Mouse (Mus musculus) gastrocnemius, postnatal 10 days (tissue): Measurements from ENCODE around the gene Kpna7. TPM values are rescaled to one million over a fixed set of nuclear protein-coding genes. Genes with fewer than 3 reads are reported as not detected.
A peak's percentile ranks its signal among the peaks of the same experiment; 100 is the strongest.
"Not testable (repeated sequence)": the region's sequence is repeated elsewhere in the genome, so short reads cannot be mapped to it uniquely, and the experiment has no call there.

ENCODE experiments used
- DNase-seq: peaks from one replicate; pipeline ENCODE4 v3.0.0; 2021; ENCODE audit warnings: mixed read lengths
- total RNA-seq, 2 experiments: library from RNA; stranded (reverse); gene quantifications; 2 replicates each; pipeline ENCODE4 v1.2.3; 2021

Kpna7 gene
- total RNA-seq, 2 experiments from 2014 or later, result not detected

DNA sequence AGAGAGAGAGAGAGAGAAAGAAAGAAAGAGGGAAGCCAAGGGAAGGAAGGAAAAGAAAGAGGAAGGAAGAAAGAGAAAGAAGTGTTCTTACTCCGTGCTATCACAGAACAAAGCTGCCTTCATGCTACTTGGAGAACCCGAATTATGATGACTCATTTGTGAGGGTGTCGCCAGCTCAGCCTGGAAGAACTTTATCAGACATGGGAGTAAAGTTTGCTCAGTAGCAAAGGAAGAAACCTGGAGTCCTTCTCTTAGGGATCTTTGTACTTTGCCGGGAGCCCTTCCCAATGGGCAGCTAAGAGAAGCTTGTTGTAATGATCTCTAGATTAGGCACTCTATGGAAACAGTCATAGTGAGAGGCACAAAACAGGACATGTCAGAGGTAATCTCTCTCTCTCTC, 18.9 kb upstream of the Kpna7 start:
- no peak for DNase-seq

DNA sequence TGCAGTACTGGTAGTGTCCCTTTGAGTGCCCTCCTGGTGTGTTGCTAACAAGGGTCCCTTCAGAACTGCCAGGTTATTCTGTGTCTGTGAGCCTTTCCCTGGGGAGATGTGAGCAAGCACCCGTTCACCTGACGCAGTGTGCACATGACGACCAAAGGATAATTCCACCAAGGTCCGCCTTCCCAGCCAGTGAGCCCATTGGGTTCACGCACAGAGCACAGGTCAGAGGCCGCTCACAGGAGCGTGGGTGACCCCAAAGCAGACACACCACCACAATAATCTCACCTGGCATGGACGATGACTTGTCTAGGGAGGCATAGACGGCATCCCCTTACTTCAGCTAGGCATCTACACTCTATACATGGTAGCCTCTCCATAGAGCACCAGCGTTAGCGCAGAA, 17.6 kb upstream of the Kpna7 start:
- DNase-seq, result not testable (repeated sequence)

DNA sequence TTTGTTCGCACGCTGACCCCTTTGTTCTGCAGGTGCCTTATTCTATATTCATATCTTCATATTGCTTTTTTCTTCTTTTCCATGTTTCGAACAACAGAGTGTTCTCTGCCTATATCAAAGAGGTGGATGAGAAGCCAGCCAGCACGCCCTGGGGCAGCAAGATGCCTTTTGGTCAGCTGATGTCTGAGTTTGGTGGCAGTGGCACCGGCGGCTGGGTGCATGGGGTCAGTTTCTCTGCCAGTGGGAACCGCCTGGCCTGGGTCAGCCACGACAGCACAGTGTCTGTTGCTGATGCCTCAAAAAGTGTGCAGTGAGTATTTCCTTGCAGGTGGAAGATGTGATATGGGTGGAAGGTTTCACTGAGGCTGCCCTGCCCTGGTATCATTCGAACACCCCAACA, 17.1 kb upstream of the Kpna7 start:
- no peak for DNase-seq

DNA sequence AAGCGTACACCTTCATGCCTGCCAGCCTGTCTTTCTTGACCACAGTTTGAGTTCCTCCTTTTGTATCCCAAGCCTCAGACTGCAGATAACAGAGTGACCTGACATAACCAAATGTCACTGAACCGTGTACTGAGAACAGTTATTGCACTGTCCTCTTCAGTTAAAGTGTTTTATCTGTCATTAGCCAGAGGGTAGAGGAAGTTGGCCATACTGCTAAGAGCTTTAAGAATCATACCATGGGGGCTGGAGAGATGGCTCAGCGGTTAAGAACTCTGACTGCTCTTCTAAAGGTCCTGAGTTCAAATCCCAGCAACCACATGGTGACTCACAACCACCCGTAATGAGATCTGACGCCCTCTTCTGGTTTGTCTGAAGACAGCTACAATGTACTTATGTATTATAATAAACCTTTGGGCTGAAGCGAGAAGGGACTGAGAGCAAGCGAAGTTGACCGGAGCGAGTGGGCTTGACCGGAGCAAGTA, 14.6 kb upstream of the Kpna7 start:
- DNase-seq, result no peak

DNA sequence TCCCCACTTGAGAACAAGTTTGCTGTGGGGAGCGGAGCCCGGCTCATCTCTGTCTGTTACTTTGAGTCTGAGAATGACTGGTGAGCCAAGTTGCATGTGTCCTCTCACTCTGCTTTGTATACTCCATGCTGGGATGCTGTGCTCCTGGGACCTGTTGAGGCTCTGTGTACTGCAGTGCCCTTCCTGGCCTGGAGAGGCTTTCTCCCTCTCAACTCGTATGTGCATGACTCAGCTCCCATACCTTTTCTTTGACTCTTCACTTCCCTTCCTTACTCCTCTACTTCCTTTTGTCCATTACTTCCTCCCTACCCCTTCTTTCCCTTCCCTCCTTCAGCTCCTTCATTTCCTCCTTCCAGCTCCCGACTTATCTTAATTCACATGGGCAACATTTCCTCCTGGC, 12.4 kb upstream of the Kpna7 start:
- no peak for DNase-seq

DNA sequence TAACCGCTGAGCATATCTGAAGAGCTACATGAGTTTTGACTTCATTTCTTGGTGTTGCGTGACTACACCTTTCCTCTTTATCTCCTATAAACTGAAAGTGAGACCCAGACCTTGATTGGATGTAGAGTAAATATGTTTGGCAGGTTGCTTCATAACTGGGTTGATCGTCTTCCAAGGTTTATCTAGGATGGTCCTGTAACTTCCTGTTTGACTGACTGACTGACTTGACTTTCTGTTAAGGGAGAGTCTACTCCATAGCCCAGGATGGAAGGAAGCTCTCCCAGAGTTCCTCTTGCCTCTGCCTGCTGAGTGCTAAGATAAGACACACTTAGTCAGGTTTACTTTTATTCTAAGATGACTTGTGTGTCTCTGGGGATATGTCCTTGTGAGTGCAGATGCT, 6.0 kb upstream of the Kpna7 start:
- DNase-seq, result no peak

DNA sequence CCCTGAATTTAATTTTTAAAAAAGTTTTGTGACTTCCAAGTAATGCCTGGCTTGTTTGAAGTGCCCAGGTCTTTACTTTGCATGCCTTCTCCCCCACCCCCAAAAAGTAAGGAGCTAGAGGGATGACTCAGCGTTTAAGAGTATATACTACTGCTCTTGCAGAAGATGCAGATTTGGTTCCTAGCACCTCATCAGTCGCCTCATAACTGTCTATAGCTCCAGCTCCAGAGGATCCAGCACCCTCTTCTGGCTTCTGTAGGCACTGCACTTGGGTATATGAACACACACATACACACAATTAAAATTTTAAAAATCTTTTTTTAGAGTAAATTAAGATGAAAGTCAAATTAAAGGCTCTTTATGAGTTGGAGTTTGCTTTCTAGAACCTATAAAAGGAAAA, 4.4 kb upstream of the Kpna7 start:
- DNase-seq, result no peak

DNA sequence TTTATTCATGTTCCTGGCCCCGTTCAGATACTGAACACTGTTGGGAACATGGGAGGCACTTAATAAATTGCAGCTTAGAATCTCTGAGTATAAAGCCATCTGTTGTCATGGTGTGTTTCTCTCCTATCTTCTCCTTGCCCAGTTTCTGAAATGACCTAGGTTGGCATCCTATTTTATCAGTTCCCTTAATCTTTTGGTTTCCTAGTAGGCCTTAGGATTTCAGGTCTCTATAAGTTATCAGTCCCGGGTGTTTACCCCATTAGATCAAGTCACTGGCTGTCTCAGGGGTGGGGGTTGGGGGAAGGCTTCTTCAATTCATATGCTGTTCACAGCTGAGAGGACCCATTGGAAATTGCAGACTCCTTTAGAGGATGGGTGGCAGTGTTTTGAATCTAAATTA, 992 bp upstream of the Kpna7 start:
- DNase-seq, result no peak

DNA sequence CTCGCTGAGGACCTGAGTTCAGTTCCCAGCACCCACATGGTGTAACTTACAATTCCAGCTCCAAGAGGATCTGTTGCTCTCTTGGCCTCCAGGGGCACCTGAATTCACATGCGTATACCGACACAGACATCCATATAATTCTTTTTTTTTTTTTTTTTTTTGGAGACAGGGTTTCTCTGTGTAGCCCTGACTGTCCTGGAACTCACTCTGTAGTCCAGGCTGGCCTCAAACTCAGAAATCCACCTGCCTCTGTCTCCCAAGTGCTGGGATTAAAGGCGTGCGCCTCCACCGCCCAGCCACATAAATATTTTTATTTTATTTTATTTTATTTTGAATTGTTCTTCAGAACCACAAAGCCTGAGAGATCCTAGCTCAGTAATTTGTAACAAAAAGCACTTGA, 629 bp downstream of the Kpna7 start:
- not testable (repeated sequence) for DNase-seq

DNA sequence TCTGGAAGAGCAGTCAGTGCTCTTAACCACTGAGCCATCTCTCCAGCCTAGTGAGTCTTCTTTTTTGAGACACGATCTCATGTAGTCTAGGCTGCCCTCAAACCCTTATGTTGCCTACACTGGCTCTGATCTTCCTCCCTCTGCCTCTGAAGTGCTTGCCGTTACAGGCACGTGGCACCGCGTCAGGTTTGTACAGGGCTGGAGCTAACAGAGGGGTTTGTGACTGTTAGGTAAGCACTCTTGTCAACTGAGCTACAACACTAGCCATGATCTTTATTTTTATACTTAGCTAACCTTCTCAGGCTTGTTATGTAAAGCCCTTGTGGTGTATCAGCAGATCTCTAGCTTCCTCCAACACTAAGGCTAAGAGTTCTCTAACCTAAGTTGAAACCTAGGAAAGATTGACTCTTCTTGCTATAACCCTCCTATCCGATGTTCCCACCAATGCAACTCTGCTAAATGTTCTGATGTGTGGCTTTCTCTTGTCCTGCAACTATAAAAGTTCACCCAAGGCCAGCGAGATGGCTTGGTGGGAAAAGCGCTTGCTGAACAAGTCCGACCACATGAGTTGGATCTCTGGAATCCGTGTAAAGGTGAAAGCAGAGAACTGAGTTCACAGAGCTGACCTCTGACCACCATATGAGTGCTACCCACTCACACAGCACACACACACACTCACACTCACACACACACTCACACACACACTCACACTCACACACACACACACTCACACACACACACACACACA, 1.8 kb downstream of the Kpna7 start:
- DNase-seq, result no peak

DNA sequence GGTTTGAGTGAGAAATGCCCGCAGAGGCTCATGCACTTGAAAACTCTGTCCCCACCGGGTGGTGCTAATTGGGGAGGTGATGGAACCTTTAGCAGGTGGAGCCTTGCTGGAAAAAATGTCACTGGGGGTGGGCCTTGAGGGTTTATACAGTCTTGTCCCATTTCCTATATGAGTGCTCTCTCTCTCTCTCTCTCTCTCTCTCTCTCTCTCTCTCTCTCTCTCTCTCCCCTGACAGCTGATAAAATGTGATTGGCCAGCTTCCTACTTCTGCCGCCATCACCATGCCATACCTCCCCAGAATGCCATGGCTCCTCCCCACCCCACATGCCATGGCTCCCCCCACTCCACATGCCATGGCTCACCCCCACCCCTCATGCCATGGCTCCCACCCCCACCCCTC, 8.7 kb downstream of the Kpna7 start:
- no peak for DNase-seq

DNA sequence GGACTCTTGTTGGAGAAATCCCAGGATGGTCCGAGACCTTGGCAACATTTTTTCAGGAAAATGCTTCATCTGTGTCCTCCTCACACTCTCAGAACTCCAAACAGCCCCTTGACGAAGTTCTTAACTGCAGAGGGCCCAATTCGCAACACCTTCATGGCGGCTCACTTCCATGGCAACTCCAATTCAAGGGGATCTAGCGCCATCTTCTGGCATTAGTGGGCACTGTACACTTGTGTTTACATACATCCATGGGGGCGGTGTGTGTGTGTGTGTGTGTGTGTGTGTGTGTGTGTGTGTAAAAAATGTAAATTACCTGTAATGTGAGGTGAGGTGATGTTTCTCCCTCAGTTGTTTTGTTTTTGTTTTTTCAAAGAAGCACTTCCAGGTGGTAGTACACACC, 12.5 kb downstream of the Kpna7 start:
- DNase-seq, result no peak

DNA sequence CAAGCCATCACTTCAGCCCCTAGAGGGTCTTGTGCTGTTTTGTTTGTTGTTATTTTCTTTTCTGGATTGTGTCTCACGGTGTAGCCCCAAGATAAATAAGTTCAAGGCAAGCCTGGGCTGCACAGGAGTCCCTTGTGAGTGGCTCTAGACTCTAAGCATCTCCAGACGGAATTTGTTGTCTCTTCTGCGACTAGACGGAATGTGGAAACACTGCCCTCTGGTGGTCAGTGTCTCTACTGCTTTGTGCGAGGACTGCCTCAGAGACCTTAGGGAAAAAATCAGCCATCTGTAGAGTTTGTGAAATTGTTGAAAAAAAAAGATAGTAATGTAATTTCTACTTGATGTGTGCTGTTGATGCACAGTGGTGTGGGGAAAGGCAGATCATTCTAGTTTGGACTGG, 14.1 kb downstream of the Kpna7 start:
- peak; percentile 80 for DNase-seq

DNA sequence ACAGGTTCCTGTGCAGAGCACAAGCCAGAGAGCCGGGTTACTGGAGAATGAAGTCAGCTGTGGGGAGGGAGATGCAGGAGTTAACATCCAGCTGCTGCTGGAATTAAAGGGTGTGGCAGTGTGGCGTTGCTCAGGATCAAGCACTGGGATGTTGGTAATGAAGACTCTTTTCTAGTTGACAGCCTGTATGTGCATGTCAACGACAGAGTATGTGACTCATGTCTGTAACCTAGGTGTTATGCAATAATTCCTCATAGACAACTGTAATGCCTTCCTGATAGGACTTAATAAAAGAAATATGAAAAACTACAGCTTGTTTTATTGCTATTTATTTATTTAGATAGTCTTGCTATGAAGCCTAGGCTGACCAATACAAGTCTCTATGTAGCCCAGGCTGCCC, 15.0 kb downstream of the Kpna7 start:
- no peak for DNase-seq

DNA sequence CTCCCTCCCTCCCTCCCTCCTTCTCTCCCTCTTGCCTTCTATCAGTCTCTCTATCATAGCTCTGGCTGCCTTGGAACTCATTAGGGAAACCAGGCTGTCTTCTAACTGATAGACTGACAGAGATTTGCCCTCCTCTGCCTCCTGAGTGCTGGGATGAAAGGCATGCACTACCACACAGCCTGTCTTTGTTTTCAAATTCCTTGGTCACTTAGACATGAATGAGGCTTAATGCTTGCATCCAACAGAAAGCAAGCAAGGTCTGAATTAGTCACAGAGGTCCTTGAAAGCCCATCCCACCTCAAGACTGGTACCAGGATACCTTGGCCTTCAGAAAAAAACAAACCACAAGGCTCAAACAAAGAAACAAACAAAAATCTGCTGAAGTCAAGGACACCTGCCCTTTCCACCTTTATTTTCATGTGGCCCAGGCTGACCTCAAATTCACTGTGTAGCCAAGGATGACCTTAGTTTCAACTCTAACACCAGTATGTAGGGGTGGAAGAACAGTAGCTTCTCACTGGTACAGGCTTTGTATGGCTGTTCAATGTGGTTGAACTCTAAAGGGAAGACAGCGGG, 19.0 kb downstream of the Kpna7 start:
- no peak for DNase-seq

DNA sequence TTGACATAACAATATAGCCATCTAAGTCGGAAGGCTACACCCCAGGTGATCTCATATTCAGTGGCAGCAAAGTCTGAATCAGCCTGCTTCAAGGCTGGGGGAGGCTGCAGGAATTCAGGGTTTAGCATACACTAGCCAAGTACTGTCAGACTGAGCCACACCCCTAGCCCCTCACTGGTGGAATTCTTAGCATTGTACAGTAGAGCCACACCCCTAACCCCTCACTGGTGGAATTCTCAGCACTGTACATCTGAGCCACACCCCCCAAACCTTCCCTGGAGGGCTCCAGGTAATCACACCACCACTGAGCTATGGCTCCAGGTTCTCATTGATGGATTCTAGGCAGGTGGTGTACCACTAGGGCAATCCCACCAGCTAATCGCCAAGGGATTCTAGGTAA, 24.3 kb downstream of the Kpna7 start:
- DNase-seq, result no peak

DNA sequence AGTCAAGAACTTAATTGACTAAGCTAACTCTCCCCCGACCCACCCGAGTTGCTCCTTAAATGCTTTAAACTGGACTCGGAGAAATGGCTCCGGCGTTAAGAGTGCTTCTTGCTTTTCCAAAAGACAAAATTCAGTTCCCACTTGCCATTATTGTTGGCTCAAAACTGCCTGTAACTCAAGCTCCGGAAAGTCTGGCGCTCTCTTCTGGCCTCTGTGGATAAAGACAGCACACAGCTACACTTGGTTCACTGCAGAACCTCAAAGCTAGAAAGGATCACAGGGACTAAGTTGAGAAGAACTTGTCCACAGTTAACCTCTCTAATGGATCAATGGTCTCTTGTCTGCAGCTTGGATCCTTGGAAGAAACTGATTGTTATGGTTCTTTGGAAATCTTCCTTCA, 25.1 kb downstream of the Kpna7 start:
- DNase-seq, result no peak

DNA sequence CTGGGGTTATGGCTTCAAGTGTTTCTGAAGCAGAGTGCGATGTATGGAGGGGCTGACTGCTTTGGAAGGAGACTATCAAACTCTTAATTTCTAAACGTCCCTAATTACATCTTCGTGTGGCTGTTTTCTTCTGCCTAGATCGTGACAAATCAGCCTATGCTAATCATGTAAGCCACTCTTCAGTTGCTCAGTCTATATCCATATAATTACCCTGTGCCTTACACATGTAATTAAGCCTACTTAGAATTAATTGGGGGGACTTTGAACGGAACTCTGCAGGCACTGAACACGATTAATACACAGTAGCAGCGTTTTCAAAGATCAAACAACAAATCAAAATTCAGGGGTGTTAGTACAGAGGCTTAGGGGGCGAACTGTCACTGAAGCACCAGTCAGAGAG, 25.9 kb downstream of the Kpna7 start:
- no peak for DNase-seq

DNA sequence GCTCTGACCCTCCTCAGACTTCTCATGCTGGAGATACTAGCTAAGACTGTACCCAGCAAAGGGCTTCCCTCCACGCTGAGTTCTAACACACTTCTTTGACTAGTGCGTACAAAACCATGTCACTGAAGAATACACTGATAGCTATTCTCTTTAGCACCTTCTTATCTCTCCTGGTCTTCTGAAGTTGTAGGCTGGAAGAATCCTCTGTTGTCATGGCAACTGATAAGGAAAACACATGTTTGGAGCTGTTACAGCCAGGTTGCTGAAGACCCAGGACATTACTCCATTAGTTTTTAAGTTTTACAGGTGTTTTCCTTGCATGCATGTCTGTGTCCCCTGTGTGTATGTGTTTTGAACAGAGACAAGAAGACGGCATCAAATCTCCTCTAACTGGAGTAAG, 29.6 kb downstream of the Kpna7 start:
- DNase-seq, result not testable (repeated sequence)

DNA sequence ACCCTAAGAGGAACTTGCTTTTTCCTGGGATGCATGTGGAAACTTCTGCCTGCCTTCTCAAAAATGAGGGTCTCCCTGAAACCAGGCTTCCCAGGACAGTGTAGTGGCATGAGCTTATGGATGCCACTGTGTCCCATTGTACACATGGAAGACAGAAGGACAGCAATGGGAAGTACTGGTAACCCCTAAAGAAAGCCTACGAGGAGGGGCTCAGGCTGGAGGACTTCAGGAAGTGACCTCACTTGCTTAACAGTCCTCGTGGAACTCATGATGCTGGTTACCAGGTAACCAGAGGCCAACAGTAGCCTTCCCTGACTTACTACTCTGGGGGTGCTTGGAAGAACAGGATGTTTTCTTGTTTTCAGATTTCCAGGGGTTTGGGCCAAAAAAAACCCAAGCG, 41.1 kb downstream of the Kpna7 start, which contains the start of gene 1700018F24Rik:
TSS of gene 1700018F24Rik (plus strand) at position 301 of the 400 bp plus-strand sequence.
- not testable (repeated sequence) for DNase-seq

DNA sequence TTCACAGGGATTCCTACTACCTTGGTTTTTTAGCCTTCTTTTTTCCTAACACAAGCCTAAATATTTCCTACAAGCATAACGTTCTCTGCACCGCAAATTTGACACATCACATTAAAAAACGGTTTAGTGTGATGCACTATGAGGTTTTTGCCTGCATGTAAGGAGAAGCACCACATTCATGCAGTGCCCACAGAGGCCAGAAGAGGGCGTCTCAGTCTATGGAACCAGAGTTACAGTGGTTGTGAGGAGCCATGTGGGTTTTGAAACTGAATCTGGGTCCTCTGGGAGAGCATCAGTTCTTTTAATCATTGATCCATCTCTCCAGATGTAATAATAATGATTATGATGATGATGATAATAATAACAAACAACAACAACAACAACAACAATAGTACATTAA, 42.2 kb downstream of the Kpna7 start:
- no peak for DNase-seq

DNA sequence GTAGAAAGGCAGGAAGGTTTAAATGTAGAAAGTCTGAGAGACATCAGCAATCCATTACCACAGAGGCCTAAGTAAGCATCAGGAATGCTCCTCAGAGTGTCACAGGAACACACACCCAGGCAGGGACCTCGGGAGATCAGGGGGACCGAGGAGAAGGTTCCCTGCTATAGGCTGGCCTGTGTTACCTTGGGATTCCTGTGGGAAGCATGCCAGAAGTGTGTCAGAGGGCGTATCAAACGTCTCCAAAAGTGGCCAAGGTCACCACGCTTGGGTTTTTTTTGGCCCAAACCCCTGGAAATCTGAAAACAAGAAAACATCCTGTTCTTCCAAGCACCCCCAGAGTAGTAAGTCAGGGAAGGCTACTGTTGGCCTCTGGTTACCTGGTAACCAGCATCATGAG, 51.4 kb downstream of the Kpna7 start, which contains the start of gene Gm4871:
TSS of gene Gm4871 (minus strand) at position 364 of the 400 bp plus-strand sequence.
- DNase-seq, result not testable (repeated sequence)

DNA sequence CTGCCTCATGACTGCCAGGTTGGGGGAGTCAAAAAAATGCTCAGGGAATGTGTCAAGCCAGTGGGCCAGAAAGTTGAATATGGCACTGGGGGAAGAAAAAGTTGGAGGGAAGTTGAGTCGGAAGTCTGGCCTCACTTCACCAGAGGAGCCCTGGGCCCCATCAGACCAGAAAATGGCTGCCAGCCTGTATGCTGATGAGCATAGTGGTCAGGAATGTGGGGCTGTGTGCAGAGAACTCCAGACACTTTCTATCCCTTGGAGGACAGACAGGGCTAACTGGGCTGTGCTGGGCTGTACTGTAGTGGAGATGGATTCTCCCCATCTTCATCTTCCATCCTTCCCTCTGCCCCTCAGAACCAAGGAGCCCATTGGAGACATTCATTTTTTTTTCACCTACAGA, 53.4 kb downstream of the Kpna7 start:
- DNase-seq, result not testable (repeated sequence)

DNA sequence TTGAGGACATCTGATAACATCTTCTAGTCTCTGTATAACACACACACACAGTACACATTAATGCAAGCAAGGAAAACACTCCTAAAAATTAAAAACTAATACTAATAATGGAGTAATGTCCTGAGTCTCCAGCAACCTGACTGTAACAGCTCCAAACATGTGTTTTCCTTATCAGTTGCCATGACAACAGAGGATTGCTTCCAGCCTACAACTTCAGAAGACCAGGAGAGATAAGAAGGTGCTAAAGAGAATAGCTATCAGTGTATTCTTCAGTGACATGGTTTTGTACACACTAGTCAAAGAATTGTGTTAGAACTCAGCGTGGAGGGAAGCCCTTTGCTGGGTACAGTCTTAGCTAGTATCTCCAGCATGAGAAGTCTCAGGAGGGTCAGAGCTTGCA, 63.1 kb downstream of the Kpna7 start:
- DNase-seq, result not testable (repeated sequence)
